Mouse (Mus musculus): ENCODE measurements around the gene Psmc1. TPM values are rescaled to one million over a fixed set of nuclear protein-coding genes. Genes with fewer than 3 reads are reported as not detected.

The Psmc1 gene
- polyA plus RNA-seq (2014; fragmentation: Illumina TruSeq; extraction: RNeasy Lipid Tissue Mini Kit (QIAGEN cat#74804); ENCODE audit: insufficient read depth, low read depth, low replicate concordance): 107 TPM

GRCm38 (mm10) chr12:100109986-100110696 lies at the start of gene Psmc1:
Psmc1 (plus strand) TSS chr12:100110154.

DNA sequence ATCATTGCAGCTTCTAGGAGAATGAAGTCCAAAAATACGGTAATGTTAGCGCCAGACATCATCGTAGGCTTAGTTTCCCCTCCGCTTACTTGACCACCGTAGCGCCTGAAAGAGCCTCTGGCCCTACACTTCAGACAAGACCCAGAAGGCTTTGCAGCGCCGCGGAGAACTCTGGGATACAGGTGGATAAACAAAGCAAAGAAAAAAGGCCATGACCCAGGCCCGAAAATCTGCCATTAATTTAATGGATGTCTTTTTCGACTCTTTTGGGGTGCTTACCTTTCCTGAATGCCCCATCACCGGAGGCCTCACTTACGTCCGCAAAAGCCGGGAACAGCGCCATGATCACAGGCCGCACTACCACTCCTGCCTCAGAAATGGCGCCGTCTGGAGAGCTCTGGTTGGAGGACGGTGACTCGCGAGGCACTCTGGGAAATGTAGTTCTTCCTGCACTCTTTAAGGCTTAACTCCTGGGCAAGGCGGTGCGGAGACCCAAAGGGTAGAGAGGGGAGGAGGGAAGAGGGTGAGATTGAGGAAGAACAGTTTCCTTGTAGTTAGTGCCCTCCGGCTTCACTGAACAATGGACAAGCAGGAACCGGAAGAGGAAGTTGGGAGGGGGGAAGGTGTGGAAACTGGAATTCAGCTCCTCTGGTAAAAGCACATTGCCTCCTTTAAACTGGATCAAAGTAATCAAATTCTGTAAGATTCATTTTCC lies 49.5 kb downstream of the Psmc1 start, which contains the start of gene Nrde2:
Gene Nrde2 (minus strand): TSS at position 393 of the 715 bp plus-strand sequence.

Other genes starting within 250 kb of the Psmc1 start
- 0.51 TPM for gene Efcab11, start 225.7 kb upstream of the Psmc1 start, polyA plus RNA-seq (2014; fragmentation: Illumina TruSeq; extraction: RNeasy Lipid Tissue Mini Kit (QIAGEN cat#74804); ENCODE audit: insufficient read depth, low read depth, low replicate concordance)
- gene Tdp1, start 225.6 kb upstream of the Psmc1 start, polyA plus RNA-seq (2014; fragmentation: Illumina TruSeq; extraction: RNeasy Lipid Tissue Mini Kit (QIAGEN cat#74804); ENCODE audit: insufficient read depth, low read depth, low replicate concordance): 10.9 TPM
- gene Kcnk13, start 145.7 kb upstream of the Psmc1 start, polyA plus RNA-seq (2014; fragmentation: Illumina TruSeq; extraction: RNeasy Lipid Tissue Mini Kit (QIAGEN cat#74804); ENCODE audit: insufficient read depth, low read depth, low replicate concordance): 1.6 TPM
- 6.1 TPM for gene Nrde2, start 49.5 kb downstream of the Psmc1 start, polyA plus RNA-seq (2014; fragmentation: Illumina TruSeq; extraction: RNeasy Lipid Tissue Mini Kit (QIAGEN cat#74804); ENCODE audit: insufficient read depth, low read depth, low replicate concordance)
- 378 TPM for gene Calm1, start 89.3 kb downstream of the Psmc1 start, polyA plus RNA-seq (2014; fragmentation: Illumina TruSeq; extraction: RNeasy Lipid Tissue Mini Kit (QIAGEN cat#74804); ENCODE audit: insufficient read depth, low read depth, low replicate concordance)